Mouse (Mus musculus): ENCODE data around the gene Cnksr1. TPM values are rescaled to one million over a fixed set of nuclear protein-coding genes. Genes with fewer than 3 reads are reported as not detected.

Gene Cnksr1
- polyA plus RNA-seq, 1 experiment from 2014 or later, result not detected

DNA sequence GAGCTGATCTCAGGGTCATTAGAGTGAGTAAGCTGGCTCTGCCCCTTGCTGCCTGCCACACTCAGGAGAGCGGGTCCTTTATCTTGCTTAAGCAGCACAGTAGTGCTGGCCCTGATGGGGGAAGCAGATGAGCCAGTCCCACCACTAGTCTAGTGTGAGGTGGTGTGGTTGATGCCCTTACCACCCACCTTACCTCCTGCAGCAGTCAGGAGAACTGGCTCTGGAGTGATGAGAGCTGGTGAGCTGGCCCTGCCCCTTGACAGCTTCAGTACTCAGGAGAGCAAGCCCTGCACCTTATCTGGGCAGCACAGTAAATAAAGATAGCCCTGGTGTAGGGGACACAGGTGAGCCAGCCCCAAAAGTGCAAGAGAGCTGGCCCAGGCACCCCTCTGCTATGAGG lies 57.1 kb downstream of the Cnksr1 start:
- H3K9me3 ChIP-seq, result no peaks in the 10 kb centered on the region
- no peak overlapping the region for H3K4me3 ChIP-seq
- H3K27ac ChIP-seq, result no peak overlapping the region
- WGBS, result 100% methylated on average over 1 of the region's 1 CpGs
- H3K9ac ChIP-seq, result no peak overlapping the region
- H3K27me3 ChIP-seq (replicated peaks), result no peaks in the 10 kb centered on the region
- H3K36me3 ChIP-seq (replicated peaks), result no peaks in the 10 kb centered on the region
- H3K4me2 ChIP-seq, result no peak overlapping the region
- peaks cover 9% of the 10 kb centered on the region for H3K4me1 ChIP-seq
- no peak for ATAC-seq (replicated peaks)

Other genes starting within 250 kb of the Cnksr1 start
- gene Dhdds, start 237.5 kb downstream of the Cnksr1 start, polyA plus RNA-seq (2015; fragmentation: Nextera tagmentation; extraction: Ambion mirVana), result 45.9 and 48.2 TPM in 2 replicates
- 0.27 and 0.64 TPM in 2 replicates for gene Lin28a, start 219.6 kb downstream of the Cnksr1 start, polyA plus RNA-seq (2015; fragmentation: Nextera tagmentation; extraction: Ambion mirVana)
- gene Zfp683, start 184.6 kb downstream of the Cnksr1 start, polyA plus RNA-seq (2015; fragmentation: Nextera tagmentation; extraction: Ambion mirVana), result not detected in 2 replicates
- gene Crybg2, start 177.6 kb downstream of the Cnksr1 start, polyA plus RNA-seq (2015; fragmentation: Nextera tagmentation; extraction: Ambion mirVana), result 2.4 and 4.2 TPM in 2 replicates
- 2.1 and 2.8 TPM in 2 replicates for gene Cd52, start 143.3 kb downstream of the Cnksr1 start, polyA plus RNA-seq (2015; fragmentation: Nextera tagmentation; extraction: Ambion mirVana)
- gene Ubxn11, start 135.8 kb downstream of the Cnksr1 start, polyA plus RNA-seq (2015; fragmentation: Nextera tagmentation; extraction: Ambion mirVana), result 17.2 and 19.1 TPM in 2 replicates
- gene Sh3bgrl3, start 109.6 kb downstream of the Cnksr1 start, polyA plus RNA-seq (2015; fragmentation: Nextera tagmentation; extraction: Ambion mirVana), result 386 and 393 TPM in 2 replicates
- gene Cep85, start 51.3 kb downstream of the Cnksr1 start, polyA plus RNA-seq (2015; fragmentation: Nextera tagmentation; extraction: Ambion mirVana), result 18.7 and 19.2 TPM in 2 replicates
- gene Gm7534, start 35.4 kb downstream of the Cnksr1 start, polyA plus RNA-seq (2015; fragmentation: Nextera tagmentation; extraction: Ambion mirVana), result not detected in 2 replicates
- not detected in 2 replicates for gene Catsper4, start 11.0 kb downstream of the Cnksr1 start, polyA plus RNA-seq (2015; fragmentation: Nextera tagmentation; extraction: Ambion mirVana)
- 0.19 and 0.30 TPM in 2 replicates for gene E130218I03Rik, start 5.3 kb upstream of the Cnksr1 start, polyA plus RNA-seq (2015; fragmentation: Nextera tagmentation; extraction: Ambion mirVana)
- gene Zfp593, start 7.2 kb upstream of the Cnksr1 start, polyA plus RNA-seq (2015; fragmentation: Nextera tagmentation; extraction: Ambion mirVana), result 13.0 and 15.3 TPM in 2 replicates
- not detected in 2 replicates for gene Gm30191, start 8.5 kb upstream of the Cnksr1 start, polyA plus RNA-seq (2015; fragmentation: Nextera tagmentation; extraction: Ambion mirVana)
- gene Grrp1, start 15.7 kb upstream of the Cnksr1 start, polyA plus RNA-seq (2015; fragmentation: Nextera tagmentation; extraction: Ambion mirVana), result 13.6 and 14.4 TPM in 2 replicates
- 42.2 and 44.7 TPM in 2 replicates for gene Pdik1l, start 49.5 kb upstream of the Cnksr1 start, polyA plus RNA-seq (2015; fragmentation: Nextera tagmentation; extraction: Ambion mirVana)
- gene Trim63, start 76.7 kb upstream of the Cnksr1 start, polyA plus RNA-seq (2015; fragmentation: Nextera tagmentation; extraction: Ambion mirVana), result 0.40 and 0.91 TPM in 2 replicates
- 0.22 and 0.23 TPM in 2 replicates for gene Slc30a2, start 104.8 kb upstream of the Cnksr1 start, polyA plus RNA-seq (2015; fragmentation: Nextera tagmentation; extraction: Ambion mirVana)
- 0.59 and 0.62 TPM in 2 replicates for gene Extl1, start 145.5 kb upstream of the Cnksr1 start, polyA plus RNA-seq (2015; fragmentation: Nextera tagmentation; extraction: Ambion mirVana)
- gene Pafah2, start 157.9 kb upstream of the Cnksr1 start, polyA plus RNA-seq (2015; fragmentation: Nextera tagmentation; extraction: Ambion mirVana), result 7.7 and 8.0 TPM in 2 replicates
- gene Stmn1, start 229.9 kb upstream of the Cnksr1 start, polyA plus RNA-seq (2015; fragmentation: Nextera tagmentation; extraction: Ambion mirVana), result 7,501 and 7,674 TPM in 2 replicates

All from midbrain, embryonic 15.5 days (tissue).